Mouse (Mus musculus) ES-Bruce4 (cell line): ENCODE measurements around the gene Ppme1.

Experiments
- CTCF ChIP-seq: IDR thresholded peaks from one replicate; pipeline ENCODE4 v1.8.1; 2011; ENCODE audit warnings: low read depth, low read length
- EP300 ChIP-seq: IDR thresholded peaks from 2 replicates; pipeline ENCODE4 v1.6.1; 2011; ENCODE audit warnings: low read depth, low read length; ENCODE audit not compliant: insufficient read depth
- POLR2A ChIP-seq: IDR thresholded peaks from one replicate; pipeline ENCODE4 v1.8.1; 2011; ENCODE audit warnings: low read length; ENCODE audit not compliant: insufficient read depth

GRCm38 (mm10) chr7:100378257-100378656, 6.2 kb upstream of the Ppme1 start:
- TF ChIP-seq CTCF, result no peak
- no peak for TF ChIP-seq EP300
- TF ChIP-seq POLR2A, result no peak
